ENCODE assay signal across 21 mouse cellular contexts in the genomic region with DNA sequence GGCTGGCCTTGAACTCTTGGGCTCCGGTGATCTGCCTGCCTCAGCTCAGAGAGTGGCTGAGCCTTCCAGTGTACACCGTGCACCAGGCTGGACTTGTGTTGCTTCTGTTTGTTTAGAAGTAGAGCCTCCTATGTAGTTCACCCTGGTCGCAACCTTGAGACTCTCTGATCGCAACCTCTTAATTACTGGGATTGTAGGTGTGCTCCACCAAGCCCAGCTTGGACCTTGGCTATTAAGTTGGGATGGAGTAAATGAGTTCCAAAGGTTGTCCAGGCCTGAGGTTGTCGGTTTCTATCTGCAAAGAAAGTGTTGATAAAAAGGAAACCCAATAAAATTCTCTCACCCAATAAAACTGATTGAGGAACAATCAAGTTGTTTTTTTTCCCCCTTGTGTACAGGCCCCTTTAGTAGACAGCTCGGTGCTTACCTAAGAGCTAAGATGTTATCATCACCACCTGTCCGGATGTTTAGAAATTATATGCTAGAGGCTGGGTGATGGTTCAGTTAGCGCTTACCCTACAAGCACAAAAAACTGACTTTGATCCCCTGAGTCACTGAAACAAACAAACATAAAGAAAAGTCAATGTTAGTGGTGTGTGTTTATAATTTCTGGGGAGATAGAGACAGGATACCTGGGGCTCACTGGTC. TPM values are rescaled to one million over a fixed set of nuclear protein-coding genes. Genes with fewer than 3 reads are reported as not detected.
DNase-seq lines count a peak whose midpoint lies in the region; ATAC-seq lines count a peak whose summit lies in the region.
"Had no signal": no experiment of that assay in that cellular context is flagged by ENCODE, and none has a peak within 500 bp of the region (broad histone marks: within the 10 kb centered on the region; RNA-seq: fewer than 3 reads in every experiment).

No protein-coding gene starts in this region.

- ATAC-seq in inflammation-experienced regulatory T-cells, adult 6 months, result peak; percentile 83
- ATAC-seq: forebrain, embryonic 14.5 days; lung, postnatal 0 days; midbrain, embryonic 13.5 days; Patski had no signal

- peak; percentile 57 for DNase-seq in CD4-positive helper T cell, adult 2 months (ENCODE audit: low read depth, low spot score)
- DNase-seq in CD4-positive, CD25-positive, alpha-beta regulatory T cell, adult 2 months (ENCODE audit: low read depth, low spot score), result peak; percentile 75
- peak; percentile 83 for DNase-seq in large intestine, adult 2 months (ENCODE audit: low read depth, low spot score)
- no peak for DNase-seq in layer of hippocampus, postnatal 14 days (ENCODE audit: low spot score in 2 of 2)
- DNase-seq in kidney, postnatal 36 days, result no peak
- DNase-seq in spleen, adult 12 weeks (ENCODE audit: low spot score), result no peak
- DNase-seq: B cell, adult 2 months; cerebellum, adult 2 months; cerebellum, postnatal 25 days; gastrocnemius, postnatal 14 days; heart, postnatal 36 days; kidney, adult 9 months; kidney, postnatal 10 days; left cerebral cortex, postnatal 4 days; liver, embryonic 13.5 days; lung, adult 18-20 months had no signal

- 37% methylated on average over 8 of the region's 8 CpGs for WGBS in large intestine, adult 2 months

RNA-seq across cellular contexts. Expression of a gene that starts 9.9 kb away (rescaled TPM):
- polyA plus RNA-seq in inflammation-experienced regulatory T-cells, adult 6 months (2017; shearing (Covaris generic)), result 10 to 100 TPM; 11.6 to 20.6 (median 16.8) TPM
- 11.6 and 18.2 TPM in 2 replicates for polyA plus RNA-seq in large intestine, adult 2 months (2012; rRNA removed)
- total RNA-seq in layer of hippocampus, postnatal 14 days (2021), result 10 to 100 TPM; 52.8 to 58.8 TPM

Comparison
In these comparisons a context has a peak if more than half of its experiments do, and no peak if none do; other contexts are left out.
1. DNase-seq: peak in CD4-positive helper T cell, adult 2 months (single experiment), CD4-positive, CD25-positive, alpha-beta regulatory T cell, adult 2 months (single experiment) and large intestine, adult 2 months (single experiment); none in layer of hippocampus, postnatal 14 days (0 of 2), kidney, postnatal 36 days (0 of 2) and spleen, adult 12 weeks (single experiment).